Mouse (Mus musculus) embryonic fibroblast, embryonic 13.5 days (primary cell): Measurements from ENCODE around the gene Bmyc.

ENCODE experiments used
- CTCF ChIP-seq: IDR thresholded peaks from 2 replicates; pipeline ENCODE4 v1.5.1; 2011; ENCODE audit warnings: mild to moderate bottlenecking, control low read depth, low read length, moderate library complexity, borderline replicate concordance; ENCODE audit not compliant: insufficient read depth
- POLR2A ChIP-seq: IDR thresholded peaks from 2 replicates; pipeline ENCODE4 v1.6.1; 2011; ENCODE audit warnings: low read depth, mild to moderate bottlenecking, control low read depth, low read length, moderate library complexity

DNA sequence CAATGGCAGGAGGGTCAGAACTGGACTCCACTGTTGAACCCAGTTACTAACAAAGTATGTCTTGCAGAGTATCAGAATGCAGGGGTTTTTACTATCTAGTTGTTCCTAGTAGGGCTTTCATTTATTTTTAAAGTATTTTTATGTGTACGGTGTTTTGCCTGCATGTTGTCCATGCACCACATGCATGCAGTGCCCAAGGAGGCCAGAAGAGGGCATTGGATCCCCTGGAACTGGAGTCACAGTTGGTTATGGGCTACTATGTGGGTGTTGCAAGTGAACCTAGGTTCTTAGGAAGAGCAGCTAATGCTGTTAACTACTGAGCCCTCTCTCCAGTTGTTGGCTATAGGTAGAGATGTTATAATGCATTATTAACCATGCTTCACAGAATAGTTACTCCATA is 43.0 kb upstream of the Bmyc start:
- TF ChIP-seq POLR2A (no peak), CTCF (peak; percentile 52; the same call in 1 of the 2 replicates)
